Mouse (Mus musculus): ENCODE data around the gene Serpina6. TPM values are rescaled to one million over a fixed set of nuclear protein-coding genes. Genes with fewer than 3 reads are reported as not detected.
"Not testable (repeated sequence)": the region's sequence is repeated elsewhere in the genome, so short reads cannot be mapped to it uniquely, and the experiment has no call there.

The Serpina6 gene
- polyA plus RNA-seq, 1 experiment from 2014 or later, result 1,483 TPM

GRCm38 (mm10) chr12:103681169-103681568 is 24.2 kb upstream of the Serpina6 start:
- Histone ChIP-seq H3K9ac (no peak overlapping the region), H3K27me3 (no peaks in the 10 kb centered on the region), H3K9me3 (replicated peaks) (no peaks in the 10 kb centered on the region), H3K27ac (replicated peaks) (peak overlapping the region; percentile 66), H3K4me1 (replicated peaks) (peaks cover 5% of the 10 kb centered on the region), H3K4me3 (replicated peaks) (no peak overlapping the region), H3K4me2 (no peak overlapping the region), H3K36me3 (replicated peaks) (no peaks in the 10 kb centered on the region)
- no peak for ATAC-seq (ENCODE audit: insufficient read depth)
- WGBS (ENCODE audit: insufficient replicate concordance), result 47% methylated on average over 2 of the region's 2 CpGs

DNA sequence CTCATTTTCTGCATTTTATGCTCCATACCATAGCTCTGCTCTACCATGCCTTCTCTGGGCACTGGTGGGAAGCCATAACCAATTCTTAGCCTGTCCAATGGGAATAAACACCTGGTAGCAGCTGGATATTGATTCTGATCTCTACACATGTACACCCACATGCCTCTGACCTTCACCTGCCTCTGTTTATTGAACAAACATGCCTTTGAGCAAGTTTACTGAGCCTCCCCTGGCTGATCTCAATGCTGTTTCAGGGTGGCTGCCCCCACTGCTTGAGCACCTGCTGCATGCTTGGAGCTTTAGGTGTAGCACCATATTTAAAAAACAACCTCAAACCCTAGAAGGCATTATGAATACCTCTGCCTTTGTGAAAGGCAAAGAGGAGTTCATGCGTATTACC is 22.8 kb upstream of the Serpina6 start:
- H3K27me3 ChIP-seq; H3K9me3 ChIP-seq (replicated peaks); H3K9ac ChIP-seq; H3K4me2 ChIP-seq; H3K4me1 ChIP-seq (replicated peaks); H3K27ac ChIP-seq (replicated peaks); ATAC-seq (ENCODE audit: insufficient read depth); H3K4me3 ChIP-seq (replicated peaks); H3K36me3 ChIP-seq (replicated peaks): not testable (repeated sequence)
- WGBS (ENCODE audit: insufficient replicate concordance), result 79% methylated on average over 1 of the region's 1 CpGs

DNA sequence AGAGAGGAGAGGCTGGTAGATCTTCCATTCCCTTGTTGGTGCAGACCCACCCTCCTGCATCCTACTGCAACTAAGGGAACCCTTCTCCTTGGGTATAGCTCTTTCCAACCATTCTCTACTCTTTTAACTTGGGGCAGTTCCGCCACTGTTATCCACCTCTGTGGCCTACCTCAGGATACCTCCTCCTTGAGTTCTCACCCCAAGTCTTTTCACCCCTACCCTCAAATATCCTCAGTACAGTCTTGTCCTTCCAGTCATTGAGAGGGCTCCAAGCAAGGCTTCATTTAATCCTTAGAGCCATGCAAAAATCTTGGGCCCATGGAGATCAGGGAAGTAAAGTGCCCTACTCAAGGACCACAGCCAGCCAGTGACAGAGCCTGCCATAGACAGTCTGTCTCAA is 19.0 kb upstream of the Serpina6 start, which contains the start of gene Serpina16:
Serpina16 (minus strand) TSS at position 101 of the 400 bp plus-strand sequence.
- WGBS (ENCODE audit: insufficient replicate concordance), result 79% methylated on average over 1 of the region's 1 CpGs

DNA sequence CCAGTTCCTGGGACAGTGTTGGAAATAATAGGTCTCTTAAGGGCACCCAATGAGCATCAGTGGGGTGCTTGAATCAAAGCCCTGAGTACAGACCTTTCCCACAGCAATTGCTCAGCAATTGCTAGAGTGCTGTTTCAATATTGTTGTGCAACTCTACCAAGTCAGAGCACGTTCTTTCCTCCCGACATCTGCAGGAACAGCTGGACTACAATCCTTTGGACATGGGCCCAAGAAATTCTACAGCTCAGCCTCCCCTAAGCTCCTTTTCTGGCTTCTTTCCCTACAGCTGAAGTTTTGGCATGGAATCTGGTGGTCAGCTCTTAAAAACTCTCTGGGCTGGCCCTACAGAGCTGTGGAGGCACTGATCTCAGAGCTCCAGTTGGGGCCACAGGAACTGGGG is 16.2 kb upstream of the Serpina6 start:
- WGBS (ENCODE audit: insufficient replicate concordance), result 54% methylated on average over 2 of the region's 2 CpGs
- no peak for ATAC-seq (ENCODE audit: insufficient read depth)

More for the DNA sequence above, 19.0 kb upstream of the Serpina6 start, which contains the start of gene Serpina16:
- Histone ChIP-seq H3K36me3 (replicated peaks) (no peaks in the 10 kb centered on the region), H3K4me2 (no peak within 1 kb of the TSS), H3K4me3 (replicated peaks) (no peak within 1 kb of the TSS), H3K27ac (replicated peaks) (no peak within 1 kb of the TSS), H3K9ac (no peak within 1 kb of the TSS), H3K27me3 (no peaks in the 10 kb centered on the region), H3K9me3 (replicated peaks) (no peaks in the 10 kb centered on the region), H3K4me1 (replicated peaks) (peaks cover 7% of the 10 kb centered on the region; the same call in 1 of the 2 replicates)
- no peak for ATAC-seq (ENCODE audit: insufficient read depth)

GRCm38 (mm10) chr12:103671483-103671882 is 14.5 kb upstream of the Serpina6 start:
- no peaks in the 10 kb centered on the region for H3K9me3 ChIP-seq (replicated peaks)
- no peak overlapping the region for H3K4me2 ChIP-seq
- H3K27ac ChIP-seq (replicated peaks), result no peak overlapping the region
- no peak overlapping the region for H3K4me3 ChIP-seq (replicated peaks)
- H3K27me3 ChIP-seq, result no peaks in the 10 kb centered on the region
- H3K9ac ChIP-seq, result no peak overlapping the region
- no peaks in the 10 kb centered on the region for H3K36me3 ChIP-seq (replicated peaks)
- ATAC-seq (ENCODE audit: insufficient read depth), result no peak
- H3K4me1 ChIP-seq (replicated peaks), result peaks cover 11% of the 10 kb centered on the region
- 43% methylated on average over 3 of the region's 3 CpGs for WGBS (ENCODE audit: insufficient replicate concordance)

More for the DNA sequence above, 16.2 kb upstream of the Serpina6 start:
- Histone ChIP-seq H3K36me3 (replicated peaks) (no peaks in the 10 kb centered on the region), H3K9me3 (replicated peaks) (no peaks in the 10 kb centered on the region), H3K4me2 (no peak overlapping the region), H3K4me1 (replicated peaks) (peaks cover 11% of the 10 kb centered on the region), H3K27ac (replicated peaks) (no peak overlapping the region), H3K9ac (no peak overlapping the region), H3K27me3 (no peaks in the 10 kb centered on the region), H3K4me3 (replicated peaks) (no peak overlapping the region)

DNA sequence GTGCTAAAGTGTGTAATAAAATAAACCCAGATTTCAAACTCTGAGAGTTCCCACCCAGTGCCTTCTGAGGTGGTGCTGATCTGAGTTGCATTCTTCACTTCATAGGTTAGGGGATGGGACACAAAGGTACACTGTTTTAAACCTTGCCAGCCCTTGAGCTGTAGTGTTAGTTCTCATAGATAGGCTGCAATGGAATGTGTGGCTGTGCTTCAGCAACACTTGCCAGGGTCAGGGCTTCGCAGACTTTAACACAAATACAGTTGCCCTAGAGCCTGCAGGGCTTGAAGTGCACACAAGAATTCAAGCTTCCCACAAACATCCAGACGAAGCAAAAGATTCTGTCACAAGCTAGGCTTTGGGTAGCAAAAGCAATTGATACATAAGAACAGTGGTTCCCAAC is 14.0 kb upstream of the Serpina6 start:
- H3K4me3 ChIP-seq (replicated peaks), result no peak overlapping the region
- H3K36me3 ChIP-seq (replicated peaks), result no peaks in the 10 kb centered on the region
- peaks cover 11% of the 10 kb centered on the region for H3K4me1 ChIP-seq (replicated peaks)
- H3K27me3 ChIP-seq, result no peaks in the 10 kb centered on the region
- H3K9me3 ChIP-seq (replicated peaks), result no peaks in the 10 kb centered on the region
- 31% methylated on average over 2 of the region's 2 CpGs for WGBS (ENCODE audit: insufficient replicate concordance)
- H3K27ac ChIP-seq (replicated peaks), result no peak overlapping the region
- ATAC-seq (ENCODE audit: insufficient read depth), result no peak
- no peak overlapping the region for H3K9ac ChIP-seq
- H3K4me2 ChIP-seq, result no peak overlapping the region

DNA sequence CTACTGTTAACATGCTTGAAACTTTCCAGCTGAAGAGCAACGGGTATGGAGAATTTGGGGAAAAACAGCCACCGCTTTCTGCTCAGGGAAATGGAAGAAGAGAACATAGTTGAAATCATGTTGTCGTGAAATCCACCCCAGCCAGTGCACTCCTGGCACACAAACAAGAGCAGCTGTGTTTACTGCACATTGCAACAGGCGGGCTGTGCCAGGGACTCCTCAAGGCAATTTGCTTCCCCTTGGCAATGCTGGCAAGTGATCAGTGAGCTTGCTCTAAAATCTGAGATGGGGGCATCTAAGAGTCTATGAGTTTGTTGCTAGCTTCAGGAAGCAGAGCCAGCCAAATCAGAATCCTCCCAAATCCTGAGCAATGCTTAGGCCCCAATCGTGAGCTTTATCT is 13.3 kb upstream of the Serpina6 start:
- 67% methylated on average over 5 of the region's 5 CpGs for WGBS (ENCODE audit: insufficient replicate concordance)
- no peak for ATAC-seq (ENCODE audit: insufficient read depth)
- Histone ChIP-seq H3K36me3 (replicated peaks) (no peaks in the 10 kb centered on the region), H3K27ac (replicated peaks) (no peak overlapping the region), H3K27me3 (no peaks in the 10 kb centered on the region), H3K9ac (no peak overlapping the region), H3K4me1 (replicated peaks) (peaks cover 11% of the 10 kb centered on the region), H3K4me3 (replicated peaks) (no peak overlapping the region), H3K9me3 (replicated peaks) (no peaks in the 10 kb centered on the region), H3K4me2 (no peak overlapping the region)

DNA sequence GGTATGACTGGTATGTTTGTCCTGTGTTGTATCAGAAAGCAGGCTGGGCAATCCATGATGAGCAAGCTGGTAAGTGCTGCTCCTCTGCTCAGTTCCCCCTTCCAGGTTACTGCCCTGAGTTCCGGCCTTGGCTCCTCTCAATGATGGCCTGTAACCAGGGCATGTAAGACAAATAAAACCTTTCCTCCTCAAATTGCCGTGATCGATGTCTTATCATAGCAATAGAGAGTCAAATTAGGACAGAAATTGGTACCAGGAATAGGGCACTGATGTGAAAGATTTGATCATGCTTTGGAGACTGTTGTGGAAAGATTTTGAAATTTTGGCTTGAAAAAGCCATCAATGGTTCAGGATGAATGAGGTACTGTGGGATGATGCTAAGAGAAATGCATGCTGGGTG is 8.3 kb upstream of the Serpina6 start:
- Histone ChIP-seq H3K4me2 (no peak overlapping the region), H3K9ac (no peak overlapping the region), H3K27ac (replicated peaks) (no peak overlapping the region), H3K27me3 (no peaks in the 10 kb centered on the region), H3K4me3 (replicated peaks) (no peak overlapping the region), H3K36me3 (replicated peaks) (no peaks in the 10 kb centered on the region), H3K4me1 (replicated peaks) (peaks cover 2% of the 10 kb centered on the region; the same call in 1 of the 2 replicates), H3K9me3 (replicated peaks) (no peaks in the 10 kb centered on the region)
- ATAC-seq (ENCODE audit: insufficient read depth), result no peak
- WGBS (ENCODE audit: insufficient replicate concordance), result 60% methylated on average over 3 of the region's 3 CpGs

DNA sequence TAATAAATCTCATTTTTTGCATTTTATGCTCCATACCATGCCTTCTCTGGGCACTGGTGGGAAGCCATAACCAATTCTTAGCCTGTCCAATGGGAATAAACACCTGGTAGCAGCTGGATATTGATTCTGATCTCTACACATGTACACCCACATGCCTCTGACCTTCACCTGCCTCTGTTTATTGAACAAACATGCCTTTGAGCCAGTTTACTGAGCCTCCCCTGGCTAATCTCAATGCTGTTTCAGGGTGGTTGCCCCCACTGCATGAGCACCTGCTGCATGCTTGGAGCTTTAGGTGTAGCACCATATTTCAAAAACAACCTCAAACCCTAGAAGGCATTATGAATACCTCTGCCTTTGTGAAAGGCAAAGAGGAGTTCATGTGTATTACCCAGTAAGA is 5.0 kb upstream of the Serpina6 start:
- H3K27me3 ChIP-seq; H3K9ac ChIP-seq; H3K4me2 ChIP-seq; H3K4me1 ChIP-seq (replicated peaks); H3K4me3 ChIP-seq (replicated peaks); H3K9me3 ChIP-seq (replicated peaks); H3K27ac ChIP-seq (replicated peaks); H3K36me3 ChIP-seq (replicated peaks): not testable (repeated sequence)
- ATAC-seq (ENCODE audit: insufficient read depth), result peak; percentile 49; the same call in 1 of the 2 replicates

- no peak overlapping the region for H3K4me3 ChIP-seq (replicated peaks)
- H3K4me2 ChIP-seq, result no peak overlapping the region
- H3K4me1 ChIP-seq (replicated peaks), result peaks cover 5% of the 10 kb centered on the region
- 61% methylated on average over 5 of the region's 5 CpGs for WGBS (ENCODE audit: insufficient replicate concordance)
- H3K9me3 ChIP-seq (replicated peaks), result no peaks in the 10 kb centered on the region
- H3K9ac ChIP-seq, result no peak overlapping the region
- no peaks in the 10 kb centered on the region for H3K36me3 ChIP-seq (replicated peaks)
- no peak for ATAC-seq (ENCODE audit: insufficient read depth)
- no peaks in the 10 kb centered on the region for H3K27me3 ChIP-seq
- H3K27ac ChIP-seq (replicated peaks), result no peak overlapping the region
Observed at GRCm38 (mm10) chr12:103660076-103660475, 3.1 kb upstream of the Serpina6 start.

GRCm38 (mm10) chr12:103659171-103659570 is 2.2 kb upstream of the Serpina6 start:
- H3K4me1 ChIP-seq (replicated peaks), result peaks cover 5% of the 10 kb centered on the region
- no peaks in the 10 kb centered on the region for H3K36me3 ChIP-seq (replicated peaks)
- 47% methylated on average over 2 of the region's 2 CpGs for WGBS (ENCODE audit: insufficient replicate concordance)
- H3K9me3 ChIP-seq (replicated peaks), result no peaks in the 10 kb centered on the region
- ATAC-seq (ENCODE audit: insufficient read depth), result no peak
- H3K9ac ChIP-seq, result no peak overlapping the region
- no peak overlapping the region for H3K4me3 ChIP-seq (replicated peaks)
- no peak overlapping the region for H3K4me2 ChIP-seq
- no peak overlapping the region for H3K27ac ChIP-seq (replicated peaks)
- no peaks in the 10 kb centered on the region for H3K27me3 ChIP-seq

DNA sequence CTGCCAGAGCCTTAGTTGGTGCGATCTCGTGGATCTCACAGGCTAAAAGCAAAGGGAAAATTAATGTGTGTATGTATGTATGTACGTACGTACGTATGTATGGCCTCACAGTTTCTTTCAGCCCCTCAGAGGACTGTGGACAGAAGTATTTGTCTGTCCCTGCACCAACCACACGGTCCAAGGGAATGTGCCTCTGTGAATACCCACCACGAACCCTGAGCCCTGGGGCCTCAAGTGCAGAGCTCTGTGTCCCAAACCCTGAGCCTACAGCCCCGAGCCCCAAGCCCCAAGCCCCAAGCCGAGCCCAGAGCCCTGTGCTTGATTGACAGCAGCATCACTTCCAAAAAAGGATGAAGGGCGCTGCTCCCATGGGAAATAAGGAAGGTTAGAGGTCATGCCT is 979 bp upstream of the Serpina6 start:
- 50% methylated on average over 10 of the region's 10 CpGs for WGBS (ENCODE audit: insufficient replicate concordance)
- ATAC-seq (ENCODE audit: insufficient read depth), result no peak
- Histone ChIP-seq H3K27me3 (no peaks in the 10 kb centered on the region), H3K27ac (replicated peaks) (peak overlapping the region; percentile 38; the same call in 1 of the 2 replicates), H3K36me3 (replicated peaks) (0 out of 2 replicates have a peak, but pooled peaks cover 3% of the 10 kb centered on the region), H3K4me3 (replicated peaks) (no peak overlapping the region), H3K4me2 (no peak overlapping the region), H3K9ac (no peak overlapping the region), H3K9me3 (replicated peaks) (no peaks in the 10 kb centered on the region), H3K4me1 (replicated peaks) (peaks cover 5% of the 10 kb centered on the region)
